Mouse (Mus musculus) brain, embryonic 14.5 days (tissue): ENCODE measurements at regions not wholly inside any gene's neighbourhood (a gene's known extent, or its start where the extent isn't known, plus 50 kb on each side); places are given as distances from the start of the nearest gene placed in this dataset.

ENCODE experiments used
- CTCF ChIP-seq: fragments of 200-500 bp; IDR thresholded peaks from 2 replicates; pipeline ENCODE4 v1.5.1; 2012; ENCODE audit warnings: inconsistent platforms, mild to moderate bottlenecking, moderate library complexity, borderline replicate concordance; ENCODE audit not compliant: insufficient read depth, insufficient read length; ENCODE audit errors: extremely low read depth
- POLR2A ChIP-seq: fragments of 200-500 bp; IDR thresholded peaks from 2 replicates; pipeline ENCODE4 v1.6.1; 2012; ENCODE audit warnings: mild to moderate bottlenecking, inconsistent platforms, borderline replicate concordance; ENCODE audit not compliant: poor library complexity, insufficient read depth, insufficient read length, severe bottlenecking; ENCODE audit errors: extremely low read depth

DNA sequence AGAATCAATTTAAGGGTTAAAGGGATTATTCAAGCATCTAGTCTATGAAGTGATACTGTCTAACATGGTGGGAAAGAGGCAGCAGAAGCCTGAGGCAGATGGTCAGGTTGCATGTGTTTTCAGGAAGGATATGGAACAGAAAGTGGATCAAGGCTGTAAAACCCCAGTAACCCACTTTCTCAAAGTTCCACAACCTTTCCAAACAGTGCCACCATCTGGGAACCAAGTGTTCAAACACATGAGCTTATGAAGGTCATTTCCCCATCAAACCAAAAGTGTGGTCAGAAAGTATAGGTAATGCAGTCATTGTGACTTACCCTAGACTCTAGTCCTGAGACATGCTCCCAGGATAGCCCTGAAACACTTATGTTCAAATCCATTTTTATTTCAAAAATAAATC lies 312.8 kb upstream of the Tenm4 start:
- TF ChIP-seq CTCF (no peak), POLR2A (no peak)
